Mouse (Mus musculus): ENCODE measurements around the gene Six1.

DNA sequence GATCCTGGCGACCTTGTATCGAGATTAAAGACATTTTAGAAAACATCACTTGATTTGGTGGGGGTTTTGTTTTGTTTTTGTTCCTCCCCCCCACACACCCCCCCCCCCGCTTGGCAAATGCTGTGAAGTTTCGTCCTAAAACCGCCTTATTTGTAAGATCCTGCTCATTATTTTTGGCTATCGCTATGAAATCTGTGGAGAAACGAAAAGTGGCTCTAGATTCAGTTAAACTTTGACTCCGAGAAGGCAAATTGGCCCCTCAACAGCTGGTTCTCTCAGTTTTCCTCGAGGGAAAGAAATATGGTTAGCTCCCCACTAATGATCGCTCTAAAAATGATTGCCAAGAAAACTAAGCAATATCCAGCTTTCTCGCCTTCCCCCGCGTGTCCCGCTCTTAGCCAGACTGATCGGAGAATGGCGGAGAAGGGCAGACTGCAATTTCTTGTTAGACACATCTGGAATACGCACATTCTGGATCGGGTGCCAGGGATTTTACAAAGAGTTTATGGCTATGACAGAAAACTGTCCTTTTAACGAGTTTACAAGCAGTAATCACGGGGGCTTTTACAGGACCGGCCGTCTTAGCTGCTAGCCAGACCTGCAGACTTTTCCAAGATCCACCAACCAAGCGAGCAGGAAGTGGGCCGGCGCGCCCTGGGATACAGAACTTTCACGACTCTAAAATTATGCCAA lies 13.0 kb downstream of the Six1 start:
- TF ChIP-seq CTCF (IDR thresholded peaks at IDR 0.05; ENCODE audit: control insufficient read depth, insufficient read depth, insufficient replicate concordance, low read depth, low read length): no peak
- TF ChIP-seq POLR2A (IDR thresholded peaks at IDR 0.05; ENCODE audit: control insufficient read depth, low read depth, low read length): no peak

Measured in testis, adult 2 months (tissue).